ENCODE assay signal across 15 mouse cellular contexts in genomic region chr1:178376907-178377306, GRCm38 (mm10).
"Had no signal": no experiment of that assay in that cellular context is flagged by ENCODE, and none has a peak within 500 bp of the region (broad histone marks: within the 10 kb centered on the region; RNA-seq: fewer than 3 reads in every experiment).

No protein-coding gene starts in this region.

- H3K36me3 ChIP-seq: liver, embryonic 13.5 days; midbrain, embryonic 12.5 days; midbrain, embryonic 15.5 days; neural tube, embryonic 12.5 days; neural tube, embryonic 15.5 days; stomach, embryonic 15.5 days had no signal

- H3K4me1 ChIP-seq: midbrain, embryonic 12.5 days; midbrain, embryonic 15.5 days; neural tube, embryonic 12.5 days; neural tube, embryonic 15.5 days; stomach, embryonic 15.5 days had no signal

- DNase-seq: kidney, adult 8-10 months; layer of hippocampus, postnatal 36 days; liver, embryonic 13.5 days; lung, embryonic 14.5 days; retina, postnatal 1 day; right cerebral cortex, postnatal 25 days; spleen, adult 18-20 months; thymus, postnatal 25 days had no signal

- H3K4me3 ChIP-seq: left cerebral cortex, adult 2 months; liver, embryonic 13.5 days; midbrain, embryonic 12.5 days; midbrain, embryonic 15.5 days; neural tube, embryonic 12.5 days; neural tube, embryonic 15.5 days; stomach, embryonic 15.5 days had no signal

- H3K27me3 ChIP-seq: liver, embryonic 13.5 days; midbrain, embryonic 12.5 days; midbrain, embryonic 15.5 days; neural tube, embryonic 12.5 days; neural tube, embryonic 15.5 days; stomach, embryonic 15.5 days had no signal

- H3K27ac ChIP-seq: left cerebral cortex, adult 2 months; liver, embryonic 13.5 days; macrophage; midbrain, embryonic 12.5 days; midbrain, embryonic 15.5 days; neural tube, embryonic 12.5 days; neural tube, embryonic 15.5 days; stomach, embryonic 15.5 days had no signal
